Mouse (Mus musculus) CH12.LX (cell line): Measurements from ENCODE around the gene Mrtfa.

Experiments
- CTCF ChIP-seq, 2 experiments: IDR thresholded peaks in 1 of 2; conservative IDR thresholded peaks in 1 of 2; 2 replicates each; pipeline ENCODE4 v1.5.1; 2011 to 2012; ENCODE audit warnings: low read depth in 2 of 2, low read length in 2 of 2, improper control_type of control experiment in 1 of 2, inconsistent platforms in 1 of 2, mild to moderate bottlenecking in 1 of 2, moderate library complexity in 1 of 2
- POLR2A ChIP-seq: IDR thresholded peaks from 2 replicates; pipeline ENCODE4 v1.6.1; 2011; ENCODE audit warnings: low read depth, mild to moderate bottlenecking, improper control_type of control experiment, low read length

DNA sequence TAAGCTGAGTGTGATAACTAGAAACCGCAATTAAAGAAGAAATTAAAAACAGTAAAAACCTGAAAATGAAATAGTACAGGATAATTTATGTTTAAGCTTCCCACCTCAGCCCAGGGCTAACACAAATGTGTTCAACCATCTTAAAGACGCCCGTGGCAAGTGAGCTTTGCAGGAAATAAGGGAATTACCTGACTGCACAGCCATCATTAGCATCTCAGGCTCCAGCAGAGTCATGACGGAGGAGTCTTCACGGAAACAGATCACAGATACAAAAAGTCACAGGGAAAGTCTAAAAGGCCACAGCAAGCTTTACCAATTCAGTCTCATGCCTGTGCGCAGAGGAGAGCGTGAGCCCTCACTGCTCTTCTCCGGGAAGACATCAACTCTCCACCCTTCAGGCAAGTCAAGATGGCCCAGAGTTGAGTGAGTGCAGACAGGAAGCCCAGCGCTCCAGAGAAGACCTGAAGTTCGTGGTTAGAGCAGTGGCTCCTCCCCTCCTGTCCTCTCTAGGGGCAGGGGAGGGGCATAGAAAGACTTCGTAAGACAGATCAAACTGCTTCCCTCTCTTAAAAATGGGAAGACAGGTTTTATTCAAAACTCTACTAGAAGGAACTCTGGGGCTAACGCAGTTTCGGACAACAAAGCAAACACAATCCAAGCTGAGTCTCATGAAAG, 85.8 kb downstream of the Mrtfa start:
- TF ChIP-seq POLR2A (peak; percentile 75), CTCF (conservative IDR thresholded peaks at IDR 0.05 in 1 of 2, IDR thresholded peaks at IDR 0.05 in 1 of 2; ENCODE audit: low read depth in 2 of 2, low read length in 2 of 2) (no peak)
